In genomic region chr19:28010471-28011395, GRCm38 (mm10) we compare ENCODE assay signal across 8 mouse cellular contexts. TPM values are rescaled to one million over a fixed set of nuclear protein-coding genes. Genes with fewer than 3 reads are reported as not detected.
DNase-seq lines count a peak whose midpoint lies in the region; ATAC-seq and TF ChIP-seq lines count a peak whose summit lies in the region.

TSS of gene Rfx3 (minus strand) at chr19:28011166.

- peak within 1 kb of the TSS; percentile 99 for H3K9ac ChIP-seq in forebrain, postnatal 0 days
- peak within 1 kb of the TSS; percentile 96 for H3K9ac ChIP-seq in hindbrain, embryonic 11.5 days (ENCODE audit: low read depth, low read length)

- no peaks in the 10 kb centered on the region for H3K36me3 ChIP-seq in forebrain, postnatal 0 days (ENCODE audit: insufficient read depth)
- no peaks in the 10 kb centered on the region for H3K36me3 ChIP-seq in hindbrain, embryonic 11.5 days (ENCODE audit: control insufficient read depth, insufficient read depth, low read length)

- no peak for TF ChIP-seq CTCF in Patski (IDR thresholded peaks at IDR 0.05)
- TF ChIP-seq CTCF in forebrain, postnatal 0 days (IDR thresholded peaks at IDR 0.05; ENCODE audit: low read depth), result no peak

- peak within 1 kb of the TSS; percentile 87 for H3K4me3 ChIP-seq in forebrain, postnatal 0 days (ENCODE audit: low read depth, low read length)
- H3K4me3 ChIP-seq in hindbrain, embryonic 11.5 days (ENCODE audit: low read depth, low read length), result peak within 1 kb of the TSS; percentile 93

- H3K9me3 ChIP-seq in forebrain, postnatal 0 days (ENCODE audit: low read length), result no peaks in the 10 kb centered on the region
- H3K9me3 ChIP-seq in hindbrain, embryonic 11.5 days (ENCODE audit: control insufficient read depth, low read length), result no peaks in the 10 kb centered on the region

- H3K4me2 ChIP-seq in forebrain, postnatal 0 days (ENCODE audit: low read depth), result peak within 1 kb of the TSS; percentile 82
- H3K4me2 ChIP-seq in hindbrain, embryonic 11.5 days (replicated peaks; ENCODE audit: low read depth, low read length), result peak within 1 kb of the TSS; percentile 80

- peak within 1 kb of the TSS; percentile 100 for H3K27ac ChIP-seq in forebrain, postnatal 0 days (ENCODE audit: low read depth, low read length)
- H3K27ac ChIP-seq in hindbrain, embryonic 11.5 days (ENCODE audit: low read depth, low read length), result peak within 1 kb of the TSS; percentile 100

- peak; percentile 50 for DNase-seq in Patski (ENCODE audit: low read depth, low spot score)
- peak; percentile 61 for DNase-seq in cerebellum, adult 11-12 months
- DNase-seq in forebrain, postnatal 0 days, result peak; percentile 95
- peak; percentile 88 for DNase-seq in hindbrain, embryonic 11.5 days (ENCODE audit: low spot score)
- peak; percentile 60 to 66 for DNase-seq in layer of hippocampus, postnatal 10 days (ENCODE audit: low spot score in 2 of 2)
- DNase-seq in lung, postnatal 14 days, result peak; percentile 27
- peak; percentile 72 for DNase-seq in retina, adult 2 months (ENCODE audit: low read depth, low spot score)
- peak; percentile 62 to 64 for DNase-seq in thymus, postnatal 36 days

- POLR2A ChIA-PET in Patski (lab: Charles Lee), result interaction anchor here (0.5 to 1.1 kb wide), 12 partner anchors 10 to 1289 kb away, joined by 3 to 10 read pairs (median 4); no protein-coding TSS in a partner anchor

- WGBS in forebrain, postnatal 0 days, result 4% methylated on average over 70 of the region's 78 CpGs
- under 1% methylated on average over 59 of the region's 78 CpGs for WGBS in hindbrain, embryonic 11.5 days

- in situ Hi-C loops in Patski (cut with MboI; ENCODE audit: low pct_unique_long_range_greater_than_20kb), result no loop called here

- CTCF ChIA-PET in Patski (lab: Charles Lee), result no interaction called here

- peaks cover 4% of the 10 kb centered on the region for H3K27me3 ChIP-seq in Patski
- H3K27me3 ChIP-seq in forebrain, postnatal 0 days (ENCODE audit: insufficient read depth, low read length), result no peaks in the 10 kb centered on the region
- H3K27me3 ChIP-seq in hindbrain, embryonic 11.5 days (ENCODE audit: control insufficient read depth, insufficient read depth, low read length), result no peaks in the 10 kb centered on the region

- peak; percentile 60 for ATAC-seq in Patski
- ATAC-seq in forebrain, postnatal 0 days, result peak; percentile 88
- ATAC-seq in hindbrain, embryonic 11.5 days (ENCODE audit: low FRiP score), result peak; percentile 93

- peaks cover 7% of the 10 kb centered on the region; the same call in 1 of the 2 replicates for H3K4me1 ChIP-seq in forebrain, postnatal 0 days (ENCODE audit: insufficient read depth)
- H3K4me1 ChIP-seq in hindbrain, embryonic 11.5 days (replicated peaks; ENCODE audit: control insufficient read depth, insufficient read depth, low read length), result no peaks in the 10 kb centered on the region; the same call in 1 of the 2 replicates

RNA-seq across cellular contexts. Expression of gene Rfx3, which starts in this region (rescaled TPM):
- 13.7 TPM for polyA plus RNA-seq in Patski (2021)
- 28.6 and 42.5 TPM in 2 replicates for total RNA-seq in forebrain, postnatal 0 days (2014; rRNA removed)
- 8.0 and 19.4 TPM in 2 replicates for polyA plus RNA-seq in forebrain, postnatal 0 days (2015; fragmentation: Nextera tagmentation; extraction: Ambion mirVana)
- polyA plus RNA-seq in hindbrain, embryonic 11.5 days (2014; fragmentation: Nextera tagmentation; extraction: Ambion mirVana), result 36.7 and 43.1 TPM in 2 replicates
- 10 to 100 TPM; 83.1 to 91.1 TPM for total RNA-seq in layer of hippocampus, postnatal 10 days (2021)

Comparison
In these comparisons a context has a peak if more than half of its experiments do, and no peak if none do; other contexts are left out.
1. Peak in every context shown above with its lines: DNase-seq, ATAC-seq, H3K4me3 ChIP-seq and H3K27ac ChIP-seq.
2. DNase-seq: peak in every context shown above with its lines; median percentile 95 in forebrain, postnatal 0 days; 88 in hindbrain, embryonic 11.5 days; 72 in retina, adult 2 months; 63 in layer of hippocampus, postnatal 10 days; 63 in thymus, postnatal 36 days; 61 in cerebellum, adult 11-12 months; 50 in Patski; 27 in lung, postnatal 14 days.